Mouse (Mus musculus) megakaryocyte, embryonic 14.5 days (primary cell): ENCODE data around the gene Nxpe4.

Source experiments
- FLI1 ChIP-seq: IDR thresholded peaks from 2 replicates; pipeline ENCODE4 v1.6.1; 2012; ENCODE audit warnings: low read length, inconsistent platforms, mixed read lengths
- GATA1 ChIP-seq: IDR thresholded peaks from 3 replicates; pipeline ENCODE4 v1.6.1; 2012; ENCODE audit warnings: mixed read lengths, low read length, inconsistent platforms, borderline replicate concordance

DNA sequence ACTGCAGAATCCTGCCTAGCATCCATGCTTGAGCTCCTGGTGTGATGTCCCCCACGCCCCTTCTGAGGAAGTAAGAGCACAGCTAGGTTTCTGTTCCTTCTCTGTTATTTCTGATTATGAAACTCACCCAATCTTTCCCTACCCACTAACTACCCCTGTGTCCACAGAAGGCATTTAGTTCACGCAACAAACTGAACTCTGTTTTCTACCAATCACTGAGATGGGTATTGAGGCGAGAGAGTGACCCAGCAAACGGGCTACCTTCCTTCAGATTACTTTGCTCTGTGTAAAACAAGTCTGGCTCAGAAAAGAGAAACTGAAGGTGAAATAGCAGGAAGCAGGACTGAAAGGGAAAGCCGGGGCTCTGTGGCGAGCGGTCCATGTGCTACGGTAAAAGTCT lies 260.6 kb downstream of the Nxpe4 start:
- TF ChIP-seq GATA1 (no peak), FLI1 (no peak)
